Mouse (Mus musculus): ENCODE measurements around the gene Phrf1. TPM values are rescaled to one million over a fixed set of nuclear protein-coding genes. Genes with fewer than 3 reads are reported as not detected.
A peak's percentile ranks its signal among the peaks of the same experiment; 100 is the strongest.

Phrf1 gene
- polyA plus RNA-seq, 1 experiment = 29.3 TPM

- Histone ChIP-seq H3K27me3 (ENCODE audit: control insufficient read depth, insufficient read depth, low read length) (no peaks in the 10 kb centered on the region; the same call in 1 of the 2 replicates), H3K27ac (ENCODE audit: insufficient read depth, low read length) (peak overlapping the region; percentile 42), H3K36me3 (ENCODE audit: control insufficient read depth, insufficient read depth, low read length) (no peaks in the 10 kb centered on the region), H3K4me3 (ENCODE audit: extremely low read depth, insufficient read depth, insufficient read length) (peak overlapping the region; percentile 72), H3K4me1 (ENCODE audit: control insufficient read depth, insufficient read depth, insufficient read length) (peaks cover 14% of the 10 kb centered on the region)
- WGBS = 2% methylated on average over 42 of the region's 42 CpGs
- DNase-seq (ENCODE audit: low read depth in 1 of 2, low spot score in 2 of 2) = peak in 1 of 2 experiments; percentile 50
- TF ChIP-seq POLR2A (IDR thresholded peaks at IDR 0.05; ENCODE audit: low read depth, low read length) = no peak
- no peak for TF ChIP-seq CTCF (IDR thresholded peaks at IDR 0.05; ENCODE audit: extremely low read depth, insufficient read depth, insufficient read length, insufficient replicate concordance)
These were observed 12.5 kb upstream of the Phrf1 start for GRCm38 (mm10) chr7:141215880-141216733.

- no peak overlapping the region for H3K4me3 ChIP-seq (ENCODE audit: extremely low read depth, insufficient read depth, insufficient read length)
- peaks cover 18% of the 10 kb centered on the region for H3K4me1 ChIP-seq (ENCODE audit: control insufficient read depth, insufficient read depth, insufficient read length)
- TF ChIP-seq POLR2A (IDR thresholded peaks at IDR 0.05; ENCODE audit: low read depth, low read length) = no peak
- no peak for TF ChIP-seq CTCF (IDR thresholded peaks at IDR 0.05; ENCODE audit: extremely low read depth, insufficient read depth, insufficient read length, insufficient replicate concordance)
- WGBS = 94% methylated on average over 11 of the region's 11 CpGs
- H3K27ac ChIP-seq (ENCODE audit: insufficient read depth, low read length) = no peak overlapping the region
- H3K27me3 ChIP-seq (ENCODE audit: control insufficient read depth, insufficient read depth, low read length) = no peaks in the 10 kb centered on the region; the same call in 1 of the 2 replicates
- no peaks in the 10 kb centered on the region for H3K36me3 ChIP-seq (ENCODE audit: control insufficient read depth, insufficient read depth, low read length)
- DNase-seq (ENCODE audit: low read depth in 1 of 2, low spot score in 2 of 2) = no peak
These were observed 11.7 kb upstream of the Phrf1 start for GRCm38 (mm10) chr7:141216894-141217293.

- 95% methylated on average over 17 of the region's 17 CpGs for WGBS
- TF ChIP-seq CTCF (IDR thresholded peaks at IDR 0.05; ENCODE audit: extremely low read depth, insufficient read depth, insufficient read length, insufficient replicate concordance) (no peak), POLR2A (IDR thresholded peaks at IDR 0.05; ENCODE audit: low read depth, low read length) (no peak)
- DNase-seq (ENCODE audit: low read depth in 1 of 2, low spot score in 2 of 2) = no peak
- no peaks in the 10 kb centered on the region for H3K36me3 ChIP-seq (ENCODE audit: control insufficient read depth, insufficient read depth, low read length)
- H3K4me3 ChIP-seq (ENCODE audit: extremely low read depth, insufficient read depth, insufficient read length) = no peak overlapping the region
- H3K27me3 ChIP-seq (ENCODE audit: control insufficient read depth, insufficient read depth, low read length) = no peaks in the 10 kb centered on the region; the same call in 1 of the 2 replicates
- H3K4me1 ChIP-seq (ENCODE audit: control insufficient read depth, insufficient read depth, insufficient read length) = peaks cover 24% of the 10 kb centered on the region
- H3K27ac ChIP-seq (ENCODE audit: insufficient read depth, low read length) = no peak overlapping the region
These were observed 11.1 kb upstream of the Phrf1 start for GRCm38 (mm10) chr7:141217343-141218013.

- H3K4me1 ChIP-seq (ENCODE audit: control insufficient read depth, insufficient read depth, insufficient read length) = peaks cover 24% of the 10 kb centered on the region
- no peak for DNase-seq (ENCODE audit: low read depth in 1 of 2, low spot score in 2 of 2)
- H3K27ac ChIP-seq (ENCODE audit: insufficient read depth, low read length) = no peak overlapping the region
- TF ChIP-seq CTCF (IDR thresholded peaks at IDR 0.05; ENCODE audit: extremely low read depth, insufficient read depth, insufficient read length, insufficient replicate concordance) (no peak), POLR2A (IDR thresholded peaks at IDR 0.05; ENCODE audit: low read depth, low read length) (no peak)
- no peaks in the 10 kb centered on the region for H3K36me3 ChIP-seq (ENCODE audit: control insufficient read depth, insufficient read depth, low read length)
- no peak overlapping the region for H3K4me3 ChIP-seq (ENCODE audit: extremely low read depth, insufficient read depth, insufficient read length)
- WGBS = 88% methylated on average over 3 of the region's 3 CpGs
- no peaks in the 10 kb centered on the region; the same call in 1 of the 2 replicates for H3K27me3 ChIP-seq (ENCODE audit: control insufficient read depth, insufficient read depth, low read length)
These were observed 10.4 kb upstream of the Phrf1 start for GRCm38 (mm10) chr7:141218141-141218540.

GRCm38 (mm10) chr7:141218557-141219133, 9.9 kb upstream of the Phrf1 start:
- Histone ChIP-seq H3K36me3 (ENCODE audit: control insufficient read depth, insufficient read depth, low read length) (no peaks in the 10 kb centered on the region), H3K27ac (ENCODE audit: insufficient read depth, low read length) (no peak overlapping the region), H3K27me3 (ENCODE audit: control insufficient read depth, insufficient read depth, low read length) (no peaks in the 10 kb centered on the region), H3K4me1 (ENCODE audit: control insufficient read depth, insufficient read depth, insufficient read length) (peaks cover 24% of the 10 kb centered on the region), H3K4me3 (ENCODE audit: extremely low read depth, insufficient read depth, insufficient read length) (no peak overlapping the region)
- WGBS = 89% methylated on average over 5 of the region's 5 CpGs
- no peak for DNase-seq (ENCODE audit: low read depth in 1 of 2, low spot score in 2 of 2)
- TF ChIP-seq CTCF (IDR thresholded peaks at IDR 0.05; ENCODE audit: extremely low read depth, insufficient read depth, insufficient read length, insufficient replicate concordance) = no peak
- no peak for TF ChIP-seq POLR2A (IDR thresholded peaks at IDR 0.05; ENCODE audit: low read depth, low read length)

- WGBS = 94% methylated on average over 1 of the region's 1 CpGs
- no peak for DNase-seq (ENCODE audit: low read depth in 1 of 2, low spot score in 2 of 2)
- Histone ChIP-seq H3K36me3 (ENCODE audit: control insufficient read depth, insufficient read depth, low read length) (no peaks in the 10 kb centered on the region), H3K27me3 (ENCODE audit: control insufficient read depth, insufficient read depth, low read length) (no peaks in the 10 kb centered on the region), H3K4me1 (ENCODE audit: control insufficient read depth, insufficient read depth, insufficient read length) (peaks cover 24% of the 10 kb centered on the region), H3K27ac (ENCODE audit: insufficient read depth, low read length) (no peak overlapping the region), H3K4me3 (ENCODE audit: extremely low read depth, insufficient read depth, insufficient read length) (no peak overlapping the region)
- TF ChIP-seq CTCF (IDR thresholded peaks at IDR 0.05; ENCODE audit: extremely low read depth, insufficient read depth, insufficient read length, insufficient replicate concordance) = no peak
- TF ChIP-seq POLR2A (IDR thresholded peaks at IDR 0.05; ENCODE audit: low read depth, low read length) = no peak
These were observed 9.0 kb upstream of the Phrf1 start for GRCm38 (mm10) chr7:141219558-141220099.
